Mouse (Mus musculus) gastrocnemius, adult 2 months (tissue): ENCODE results near the gene Pfkfb2. TPM values are rescaled to one million over a fixed set of nuclear protein-coding genes. Genes with fewer than 3 reads are reported as not detected.
A peak's percentile ranks its signal among the peaks of the same experiment; 100 is the strongest.

Experiments
- DNase-seq: peaks from one replicate; pipeline ENCODE4 v3.0.0; 2022
- H3K27ac ChIP-seq: fragments of 200-600 bp; 2 replicates; pipeline ENCODE4 v1.8.1; 2022; ENCODE audit warnings: mild to moderate bottlenecking
- H3K4me3 ChIP-seq: fragments of 200-600 bp; 2 replicates; pipeline ENCODE4 v1.8.1; 2022; ENCODE audit warnings: mild to moderate bottlenecking, moderate library complexity
- CTCF ChIP-seq: fragments of 200-600 bp; IDR thresholded peaks from 2 replicates; pipeline ENCODE4 v1.8.1; 2022; ENCODE audit warnings: antibody characterized with exemption, mild to moderate bottlenecking, moderate library complexity
- intact Hi-C: fragments of 180-260 bp; cut with DNase I; formaldehyde crosslinking; loops from one replicate; pipeline ENCODE4 v1.15.1; 2025
- total RNA-seq, 2 experiments: library from RNA; stranded (reverse); gene quantifications; 2 replicates each; pipeline ENCODE4 v1.2.3; 2021

Pfkfb2 gene
- total RNA-seq, 2 experiments from 2014 or later, result 11.6 to 15.5 TPM

DNA sequence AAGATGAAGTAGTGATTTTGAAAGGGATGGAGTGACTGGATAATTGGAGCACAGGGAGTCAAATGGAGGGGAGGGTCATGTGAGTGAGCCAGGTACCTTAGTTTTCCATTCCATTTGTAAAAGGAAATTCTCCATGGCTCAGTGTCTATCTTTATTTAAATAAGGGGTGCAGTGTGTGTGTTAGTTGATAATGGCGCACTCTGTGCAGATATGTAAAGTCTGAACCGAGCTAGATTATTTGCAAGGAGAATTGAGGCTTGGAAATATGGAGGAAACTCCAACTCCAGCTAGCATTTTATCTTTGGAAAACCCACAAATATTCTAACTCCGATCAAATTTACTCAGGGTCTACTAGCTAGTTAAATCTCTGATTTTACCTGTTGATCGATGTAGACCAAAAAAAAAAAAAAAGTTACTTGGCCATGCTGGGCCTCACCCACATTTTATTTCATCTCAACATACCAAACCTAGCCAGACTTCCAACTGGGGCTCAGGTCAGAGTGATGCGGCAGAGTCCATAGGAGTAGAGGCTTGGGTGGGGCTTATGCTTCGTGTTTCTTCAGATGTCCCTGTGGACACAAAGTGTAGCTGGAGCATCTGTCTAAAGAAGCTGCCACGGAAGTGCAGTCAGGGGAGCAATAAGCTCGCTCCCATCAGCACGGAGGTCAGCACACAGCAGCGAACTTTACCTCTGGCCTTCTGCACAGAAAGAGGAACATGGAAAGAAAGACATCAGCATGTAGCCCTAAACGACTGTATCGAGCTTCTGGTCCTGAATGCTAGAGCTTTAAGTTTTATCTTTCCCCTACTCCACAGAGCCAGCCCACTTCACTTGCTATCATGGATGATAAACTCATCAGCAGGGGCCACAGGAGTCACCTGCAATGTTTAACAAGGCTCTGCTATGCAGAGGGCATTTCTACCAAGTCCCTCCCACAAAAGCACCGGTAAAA lies 3.9 kb upstream of the Pfkfb2 start:
- intact Hi-C loops, result no loop called here
- DNase-seq, result no peak
- H3K27ac ChIP-seq, result no peak overlapping the region
- H3K4me3 ChIP-seq, result no peak overlapping the region
- no peak for TF ChIP-seq CTCF

DNA sequence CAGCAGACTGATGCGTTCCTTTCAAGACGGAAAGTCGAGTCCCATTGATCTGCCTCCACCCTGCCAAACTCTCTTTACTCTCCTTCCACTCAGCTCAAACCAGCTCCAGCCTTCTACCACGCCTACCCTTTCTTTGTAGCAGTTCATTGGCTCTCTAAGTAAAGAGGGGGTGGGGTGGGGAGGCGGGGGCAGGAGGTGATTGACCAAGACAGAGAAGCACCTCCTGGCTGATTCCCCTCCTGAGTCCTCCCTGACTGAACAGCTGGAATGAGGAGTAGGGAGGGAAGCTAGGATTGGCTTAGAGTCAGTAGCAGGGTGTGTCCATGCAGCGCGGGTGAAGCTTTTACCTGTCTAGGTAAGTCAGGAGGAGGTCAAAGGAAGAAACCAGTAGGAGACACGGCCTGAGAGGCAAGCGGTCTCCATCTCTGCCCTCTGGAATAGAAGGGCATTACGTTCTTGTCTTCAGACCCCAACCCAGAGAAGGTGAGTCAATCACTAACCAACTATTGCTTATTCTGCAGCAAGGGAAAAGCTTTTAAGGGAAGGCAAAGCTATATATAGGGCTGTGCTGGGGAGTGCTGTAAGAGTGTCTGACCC lies 2.8 kb upstream of the Pfkfb2 start, which contains the start of gene AA986860:
TSS of gene AA986860 (plus strand) at position 236 of the 597 bp plus-strand sequence.
- intact Hi-C loops, result no loop called here
- H3K4me3 ChIP-seq, result no peak within 1 kb of the TSS
- DNase-seq, result no peak
- TF ChIP-seq CTCF, result no peak
- no peak within 1 kb of the TSS for H3K27ac ChIP-seq

DNA sequence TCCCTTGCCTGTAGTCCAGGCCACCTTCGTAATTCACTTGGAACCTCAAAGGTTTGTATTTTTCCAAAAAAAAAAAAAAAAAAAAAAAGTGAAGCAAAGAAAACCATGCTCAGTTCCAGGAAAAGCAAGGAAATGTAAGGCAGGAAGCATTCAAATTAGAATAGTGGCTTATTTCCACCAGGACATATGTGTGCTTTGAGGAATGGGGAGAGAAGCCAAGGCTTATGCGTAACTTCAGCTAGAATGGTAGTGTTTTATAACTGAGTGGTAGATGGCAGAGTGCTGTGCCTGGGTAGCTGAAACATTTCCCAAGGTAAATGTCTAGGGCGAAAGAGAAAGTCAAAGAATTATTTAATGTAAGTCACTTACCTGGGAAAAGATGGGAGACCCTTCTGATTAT lies 345 bp downstream of the Pfkfb2 start:
- Histone ChIP-seq H3K27ac (no peak overlapping the region), H3K4me3 (no peak overlapping the region)
- no peak for TF ChIP-seq CTCF
- DNase-seq, result no peak
- intact Hi-C loops, result no loop called here

DNA sequence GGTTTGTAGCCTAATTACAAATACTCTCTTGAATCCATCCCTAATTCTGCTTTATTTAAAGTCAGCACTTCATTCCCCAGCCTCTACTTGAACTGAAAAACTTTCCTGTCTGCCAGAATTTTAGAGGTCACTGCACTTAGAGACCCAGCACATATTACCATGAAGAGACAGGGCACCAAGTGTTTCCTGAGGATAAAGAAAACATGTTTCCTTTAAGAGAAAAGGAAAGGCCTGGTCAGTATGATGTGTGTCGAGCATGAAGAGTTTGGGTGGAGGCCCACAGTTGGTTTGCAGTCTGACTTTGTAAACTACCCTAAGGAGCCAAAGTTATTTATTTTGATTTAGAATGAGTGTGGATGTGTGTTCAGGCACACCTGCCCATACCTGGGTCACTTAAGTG lies 983 bp downstream of the Pfkfb2 start:
- intact Hi-C loops, result no loop called here
- H3K27ac ChIP-seq, result no peak overlapping the region
- H3K4me3 ChIP-seq, result no peak overlapping the region
- no peak for DNase-seq
- TF ChIP-seq CTCF, result no peak

DNA sequence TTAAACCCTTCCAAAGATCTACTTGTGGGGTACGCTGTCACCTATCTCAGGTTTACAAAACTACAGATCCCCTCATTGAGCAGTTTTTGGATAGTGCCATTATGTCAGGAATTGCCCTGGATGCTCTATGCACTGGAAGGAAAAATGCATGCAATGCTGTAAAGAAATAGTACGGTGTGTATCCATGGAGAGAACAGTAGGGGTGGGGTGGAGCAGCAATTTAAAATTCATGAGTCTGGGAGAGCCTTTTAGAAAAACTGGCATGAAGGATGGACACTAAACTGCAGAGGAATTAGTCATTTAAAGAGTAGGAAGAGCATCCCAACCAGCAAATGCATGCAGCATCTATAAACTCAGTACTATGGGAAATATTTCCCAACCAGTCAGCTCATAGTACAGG lies 2.7 kb downstream of the Pfkfb2 start:
- intact Hi-C loops, result no loop called here
- Histone ChIP-seq H3K27ac (no peak overlapping the region), H3K4me3 (no peak overlapping the region)
- no peak for TF ChIP-seq CTCF
- DNase-seq, result no peak

DNA sequence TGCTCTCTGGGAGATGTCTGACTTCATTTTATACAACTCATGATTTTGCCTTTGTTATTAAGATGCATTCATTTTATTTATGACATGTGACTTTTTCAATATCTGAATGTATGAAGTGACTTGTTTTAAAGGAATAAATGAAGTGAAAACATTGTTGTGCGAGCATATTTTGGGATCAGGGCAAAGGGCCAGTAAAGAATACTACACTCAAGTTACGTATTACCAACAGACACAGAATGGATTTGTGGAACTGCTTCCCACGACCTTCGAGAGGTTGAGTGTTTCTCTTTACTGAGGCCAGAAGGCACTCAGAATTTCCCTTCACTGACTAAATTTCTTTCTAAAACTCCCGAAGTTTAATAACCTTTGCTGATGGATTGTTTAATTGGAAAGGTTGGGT lies 4.8 kb downstream of the Pfkfb2 start:
- DNase-seq, result no peak
- Histone ChIP-seq H3K27ac (no peak overlapping the region; the same call in 1 of the 2 replicates), H3K4me3 (no peak overlapping the region)
- intact Hi-C loops, result no loop called here
- no peak for TF ChIP-seq CTCF

DNA sequence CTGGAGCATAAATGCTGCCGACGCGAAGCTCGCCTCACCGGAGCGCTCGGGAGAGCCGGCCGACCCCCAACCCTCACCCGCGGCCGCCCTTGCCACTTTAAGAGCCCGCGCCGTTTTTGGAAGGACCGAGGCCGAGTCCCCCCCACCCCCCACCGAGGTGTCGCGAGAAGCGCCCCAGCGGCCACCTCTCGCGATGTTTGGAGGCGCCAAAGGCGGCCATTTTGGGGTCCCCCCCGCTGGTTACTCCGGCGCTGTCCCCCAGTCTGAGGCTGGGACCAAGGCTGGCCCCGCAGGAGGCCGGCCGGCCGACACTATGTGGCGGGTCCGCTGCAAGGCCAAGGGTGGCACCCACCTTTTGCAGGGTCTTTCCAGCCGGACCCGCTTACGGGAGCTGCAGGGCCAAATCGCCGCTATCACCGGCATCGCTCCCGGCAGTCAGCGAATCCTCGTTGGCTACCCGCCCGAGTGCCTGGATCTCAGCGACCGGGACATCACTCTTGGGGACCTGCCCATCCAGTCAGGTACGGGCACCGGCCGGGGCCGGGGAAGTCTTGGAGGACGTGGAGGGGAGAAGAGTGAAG lies 11.7 kb downstream of the Pfkfb2 start, which contains the start of gene Yod1:
TSS of gene Yod1 (plus strand) at position 37 of the 581 bp plus-strand sequence.
- H3K27ac ChIP-seq, result peak within 1 kb of the TSS; percentile 92
- H3K4me3 ChIP-seq, result peak within 1 kb of the TSS; percentile 90
- DNase-seq, result peak; percentile 95
- intact Hi-C loops, result loop anchor here (10.0 kb wide), 1 partner anchor 347 kb away; no protein-coding TSS in a partner anchor
- no peak; the same call in 1 of the 2 replicates for TF ChIP-seq CTCF

DNA sequence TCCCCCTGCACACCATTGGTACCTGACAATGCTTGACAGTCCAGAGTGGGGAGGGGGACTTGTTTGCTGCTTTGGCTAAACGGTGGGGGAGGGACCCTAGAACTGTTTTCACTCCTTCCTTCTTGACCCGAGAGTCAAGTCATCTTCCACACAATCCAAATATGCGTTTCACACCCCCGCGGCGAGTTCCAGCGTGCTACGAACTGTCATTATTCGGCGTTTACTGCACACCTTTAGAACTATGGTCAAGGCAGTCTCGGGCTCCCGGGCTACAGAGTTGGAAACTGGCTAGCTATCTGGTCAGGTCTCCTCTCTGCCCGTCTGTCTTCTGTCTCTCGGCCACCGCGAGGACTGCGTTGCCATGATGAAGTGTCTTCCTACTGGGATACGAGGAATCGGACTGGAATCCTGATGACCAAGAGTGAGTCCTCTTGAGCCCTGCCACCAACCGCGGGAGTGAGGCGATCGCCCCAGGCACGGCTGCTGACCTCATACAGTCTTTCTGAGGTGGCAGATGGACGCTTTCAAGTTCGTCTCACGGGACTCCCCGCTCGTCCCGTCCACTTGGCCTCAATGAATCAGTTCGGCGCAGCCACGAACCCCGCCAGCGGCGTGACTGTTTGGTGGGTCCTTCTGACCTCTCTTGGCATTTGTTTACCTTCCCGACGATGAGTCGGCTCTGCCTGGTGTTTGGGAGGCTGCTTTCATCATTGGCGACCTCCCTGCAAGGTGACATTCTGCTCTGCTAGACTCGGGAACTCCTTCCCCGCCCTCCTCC lies 12.4 kb downstream of the Pfkfb2 start:
- intact Hi-C loops, result loop anchor here (10.0 kb wide), 1 partner anchor 348 kb away; no protein-coding TSS in a partner anchor
- TF ChIP-seq CTCF, result no peak
- DNase-seq, result peak; percentile 61
- Histone ChIP-seq H3K27ac (peak overlapping the region; percentile 92), H3K4me3 (peak overlapping the region; percentile 90)

DNA sequence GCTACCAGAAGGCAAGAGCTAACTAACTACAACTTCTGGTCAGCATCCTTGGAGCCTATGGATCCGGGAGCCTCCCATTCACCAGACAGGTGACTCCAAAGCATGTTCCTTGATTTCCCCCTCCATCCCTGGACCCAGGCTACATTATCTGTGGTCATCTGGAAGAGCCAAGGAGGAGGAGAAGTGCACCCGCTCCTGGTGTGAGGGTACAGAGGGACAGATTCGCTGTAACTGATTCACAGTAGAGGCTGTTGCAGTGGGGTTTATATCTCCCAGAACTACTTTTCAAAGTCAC lies 12.9 kb downstream of the Pfkfb2 start:
- no peak for TF ChIP-seq CTCF
- intact Hi-C loops, result loop anchor here (10.0 kb wide), 1 partner anchor 349 kb away; no protein-coding TSS in a partner anchor
- no peak for DNase-seq
- Histone ChIP-seq H3K4me3 (peak overlapping the region; percentile 90), H3K27ac (peak overlapping the region; percentile 92)

DNA sequence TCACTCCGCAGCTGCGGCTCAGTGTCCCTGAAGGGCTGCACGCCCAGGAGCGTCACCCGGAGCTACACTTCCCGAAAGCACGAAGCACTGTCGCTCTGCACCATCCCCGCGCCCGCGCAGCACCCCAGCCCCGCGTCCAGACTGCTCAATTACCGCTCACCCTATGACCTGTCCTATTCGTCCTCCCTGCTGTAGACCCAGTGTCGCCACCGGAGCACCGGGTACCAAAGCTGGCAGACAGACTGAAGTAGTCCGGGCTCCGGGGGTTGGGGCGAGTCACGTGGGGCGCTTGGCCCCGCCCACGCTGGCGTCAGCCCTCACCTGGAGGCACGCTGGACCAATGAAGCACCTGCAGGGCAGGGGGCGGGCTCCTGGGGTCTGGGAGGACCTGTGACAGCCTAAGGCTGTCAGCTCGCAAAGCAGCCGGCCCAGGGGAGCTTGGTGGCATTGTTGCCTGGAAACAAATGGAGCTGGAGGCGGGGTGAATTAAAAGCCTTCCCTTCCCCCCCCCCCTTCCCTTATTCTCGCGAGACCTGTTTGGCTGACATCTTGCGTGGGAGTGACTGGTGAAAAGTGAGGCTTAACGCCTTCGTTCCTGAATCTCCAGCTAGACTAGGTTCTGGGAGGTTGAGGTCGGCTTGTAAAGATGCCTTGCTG lies 13.4 kb downstream of the Pfkfb2 start, which contains the start of gene Gm29427:
TSS of gene Gm29427 (minus strand) at position 239 of the 657 bp plus-strand sequence.
- Histone ChIP-seq H3K4me3 (peak within 1 kb of the TSS; percentile 90), H3K27ac (peak within 1 kb of the TSS; percentile 92)
- DNase-seq, result peak; percentile 95
- no peak for TF ChIP-seq CTCF
- intact Hi-C loops, result loop anchor here (10.0 kb wide), 1 partner anchor 349 kb away; no protein-coding TSS in a partner anchor

DNA sequence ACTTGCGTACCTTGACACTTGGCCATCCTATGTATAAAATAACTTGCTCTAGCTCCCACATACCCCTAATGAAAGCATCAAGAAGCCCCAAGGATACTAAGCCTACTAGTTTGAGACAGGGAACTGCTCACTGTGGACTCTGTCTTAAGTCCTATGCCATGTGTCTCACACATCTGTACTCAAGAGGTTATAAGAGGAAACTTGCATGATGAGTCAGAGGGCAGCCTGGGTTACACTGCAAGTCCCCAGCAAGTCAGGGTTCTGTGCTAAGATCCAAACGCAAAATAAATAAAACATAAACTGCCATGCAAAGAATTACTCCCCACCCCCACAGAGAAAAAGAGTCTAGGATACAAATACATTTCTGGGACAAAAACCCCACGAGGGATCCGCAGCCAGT lies 15.0 kb downstream of the Pfkfb2 start:
- Histone ChIP-seq H3K4me3 (no peak overlapping the region), H3K27ac (no peak overlapping the region)
- intact Hi-C loops, result loop anchor here (10.0 kb wide), 1 partner anchor 351 kb away; no protein-coding TSS in a partner anchor
- TF ChIP-seq CTCF, result no peak
- no peak for DNase-seq
